Mouse (Mus musculus): ENCODE results near the gene Smim6.
A peak's percentile ranks its signal among the peaks of the same experiment; 100 is the strongest.

- peak; percentile 92 for TF ChIP-seq CTCF (IDR thresholded peaks at IDR 0.05; ENCODE audit: low read depth)
- no peak for TF ChIP-seq EP300 (optimal IDR thresholded peaks at IDR 0.05)
These were observed 28.0 kb downstream of the Smim6 start for GRCm38 (mm10) chr11:115939690-115940329.

Measured in stomach, postnatal 0 days (tissue).